Mouse (Mus musculus): ENCODE results near the gene Sytl1. TPM values are rescaled to one million over a fixed set of nuclear protein-coding genes. Genes with fewer than 3 reads are reported as not detected.

Sytl1 gene
- polyA plus RNA-seq, 1 experiment from 2014 or later = 2.5 TPM

GRCm38 (mm10) chr4:133270929-133271328, 8.0 kb upstream of the Sytl1 start:
- H3K4me3 ChIP-seq = no peak overlapping the region
- no peak for DNase-seq (ENCODE audit: low spot score)
- H3K4me1 ChIP-seq = peaks cover 4% of the 10 kb centered on the region; the same call in 1 of the 2 replicates
- H3K27ac ChIP-seq = no peak overlapping the region
- no peaks in the 10 kb centered on the region for H3K9me3 ChIP-seq (replicated peaks)
- 92% methylated on average over 9 of the region's 9 CpGs for WGBS
- no peaks in the 10 kb centered on the region for H3K27me3 ChIP-seq (ENCODE audit: low read depth, poor library complexity, severe bottlenecking)
- H3K36me3 ChIP-seq = peaks cover 82% of the 10 kb centered on the region

- no peaks in the 10 kb centered on the region for H3K9me3 ChIP-seq (replicated peaks)
- H3K27ac ChIP-seq = no peak overlapping the region
- no peaks in the 10 kb centered on the region for H3K4me1 ChIP-seq
- 91% methylated on average over 3 of the region's 3 CpGs for WGBS
- no peaks in the 10 kb centered on the region for H3K27me3 ChIP-seq (ENCODE audit: low read depth, poor library complexity, severe bottlenecking)
- H3K4me3 ChIP-seq = no peak overlapping the region
- DNase-seq (ENCODE audit: low spot score) = no peak
- peaks cover 82% of the 10 kb centered on the region for H3K36me3 ChIP-seq
Observed at GRCm38 (mm10) chr4:133269596-133269995, 6.7 kb upstream of the Sytl1 start.

GRCm38 (mm10) chr4:133268931-133269330, 6.0 kb upstream of the Sytl1 start:
- WGBS = 97% methylated on average over 3 of the region's 3 CpGs
- no peak for DNase-seq (ENCODE audit: low spot score)
- Histone ChIP-seq H3K27ac (no peak overlapping the region), H3K27me3 (ENCODE audit: low read depth, poor library complexity, severe bottlenecking) (no peaks in the 10 kb centered on the region), H3K9me3 (replicated peaks) (no peaks in the 10 kb centered on the region), H3K36me3 (peaks cover 81% of the 10 kb centered on the region), H3K4me1 (no peaks in the 10 kb centered on the region), H3K4me3 (no peak overlapping the region)

GRCm38 (mm10) chr4:133266248-133266880, 3.5 kb upstream of the Sytl1 start:
- H3K4me1 ChIP-seq = peaks cover 14% of the 10 kb centered on the region
- no peaks in the 10 kb centered on the region for H3K9me3 ChIP-seq (replicated peaks)
- 94% methylated on average over 12 of the region's 12 CpGs for whole genome bisulfite sequencing
- H3K36me3 ChIP-seq = peaks cover 84% of the 10 kb centered on the region
- H3K27ac ChIP-seq = no peak overlapping the region
- H3K27me3 ChIP-seq (ENCODE audit: low read depth, poor library complexity, severe bottlenecking) = no peaks in the 10 kb centered on the region
- no peak overlapping the region for H3K4me3 ChIP-seq
- DNase-seq (ENCODE audit: low spot score) = no peak

GRCm38 (mm10) chr4:133265759-133266158, 2.8 kb upstream of the Sytl1 start:
- Histone ChIP-seq H3K4me3 (no peak overlapping the region), H3K27ac (no peak overlapping the region), H3K9me3 (replicated peaks) (no peaks in the 10 kb centered on the region), H3K36me3 (peaks cover 80% of the 10 kb centered on the region), H3K4me1 (peaks cover 14% of the 10 kb centered on the region), H3K27me3 (ENCODE audit: low read depth, poor library complexity, severe bottlenecking) (no peaks in the 10 kb centered on the region)
- 93% methylated on average over 4 of the region's 4 CpGs for WGBS
- no peak for DNase-seq (ENCODE audit: low spot score)

GRCm38 (mm10) chr4:133265297-133265696, 2.4 kb upstream of the Sytl1 start:
- Histone ChIP-seq H3K4me1 (peaks cover 14% of the 10 kb centered on the region), H3K4me3 (no peak overlapping the region), H3K27ac (no peak overlapping the region), H3K36me3 (peaks cover 75% of the 10 kb centered on the region), H3K9me3 (replicated peaks) (no peaks in the 10 kb centered on the region), H3K27me3 (ENCODE audit: low read depth, poor library complexity, severe bottlenecking) (no peaks in the 10 kb centered on the region)
- no peak for DNase-seq (ENCODE audit: low spot score)
- 94% methylated on average over 3 of the region's 3 CpGs for WGBS

- Histone ChIP-seq H3K9me3 (replicated peaks) (no peaks in the 10 kb centered on the region), H3K4me1 (peaks cover 14% of the 10 kb centered on the region), H3K27ac (no peak overlapping the region), H3K4me3 (no peak overlapping the region), H3K27me3 (ENCODE audit: low read depth, poor library complexity, severe bottlenecking) (no peaks in the 10 kb centered on the region), H3K36me3 (peaks cover 68% of the 10 kb centered on the region)
- no peak for DNase-seq (ENCODE audit: low spot score)
- WGBS = 96% methylated on average over 2 of the region's 2 CpGs
Observed at GRCm38 (mm10) chr4:133264559-133264958, 1.6 kb upstream of the Sytl1 start.

GRCm38 (mm10) chr4:133263756-133264155, 843 bp upstream of the Sytl1 start:
- H3K4me3 ChIP-seq = no peak overlapping the region
- WGBS = 92% methylated on average over 5 of the region's 5 CpGs
- peaks cover 14% of the 10 kb centered on the region for H3K4me1 ChIP-seq
- no peaks in the 10 kb centered on the region for H3K9me3 ChIP-seq (replicated peaks)
- no peak overlapping the region for H3K27ac ChIP-seq
- peaks cover 6% of the 10 kb centered on the region; the same call in 1 of the 2 replicates for H3K27me3 ChIP-seq (ENCODE audit: low read depth, poor library complexity, severe bottlenecking)
- no peak for DNase-seq (ENCODE audit: low spot score)
- peaks cover 60% of the 10 kb centered on the region for H3K36me3 ChIP-seq

- Histone ChIP-seq H3K4me3 (no peak overlapping the region), H3K27me3 (ENCODE audit: low read depth, poor library complexity, severe bottlenecking) (peaks cover 18% of the 10 kb centered on the region), H3K4me1 (peaks cover 20% of the 10 kb centered on the region), H3K36me3 (peaks cover 46% of the 10 kb centered on the region), H3K9me3 (replicated peaks) (no peaks in the 10 kb centered on the region), H3K27ac (peak overlapping the region; percentile 21; the same call in 1 of the 2 replicates)
- DNase-seq (ENCODE audit: low spot score) = no peak
- WGBS = 65% methylated on average over 7 of the region's 7 CpGs
Observed at GRCm38 (mm10) chr4:133262375-133262765, 543 bp downstream of the Sytl1 start.

- Histone ChIP-seq H3K9me3 (replicated peaks) (no peaks in the 10 kb centered on the region), H3K27ac (peak overlapping the region; percentile 21; the same call in 1 of the 2 replicates)
Observed at GRCm38 (mm10) chr4:133261641-133262374, 1.1 kb downstream of the Sytl1 start.

GRCm38 (mm10) chr4:133257798-133258408, 5.0 kb downstream of the Sytl1 start:
- no peaks in the 10 kb centered on the region for H3K9me3 ChIP-seq (replicated peaks)
- H3K4me1 ChIP-seq = peaks cover 27% of the 10 kb centered on the region
- DNase-seq (ENCODE audit: low spot score) = no peak
- H3K27ac ChIP-seq = peak overlapping the region; percentile 42; the same call in 1 of the 2 replicates
- H3K4me3 ChIP-seq = no peak overlapping the region
- peaks cover 62% of the 10 kb centered on the region for H3K27me3 ChIP-seq (ENCODE audit: low read depth, poor library complexity, severe bottlenecking)
- H3K36me3 ChIP-seq = peaks cover 2% of the 10 kb centered on the region
- 72% methylated on average over 12 of the region's 12 CpGs for WGBS

More at GRCm38 (mm10) chr4:133261641-133262374, 1.1 kb downstream of the Sytl1 start:
- Histone ChIP-seq H3K36me3 (peaks cover 40% of the 10 kb centered on the region), H3K27me3 (ENCODE audit: low read depth, poor library complexity, severe bottlenecking) (peaks cover 23% of the 10 kb centered on the region), H3K4me3 (no peak overlapping the region), H3K4me1 (peaks cover 26% of the 10 kb centered on the region)
- 47% methylated on average over 10 of the region's 10 CpGs for WGBS
- DNase-seq (ENCODE audit: low spot score) = no peak

- Histone ChIP-seq H3K9me3 (replicated peaks) (no peaks in the 10 kb centered on the region), H3K27ac (peak overlapping the region; percentile 42; the same call in 1 of the 2 replicates), H3K27me3 (ENCODE audit: low read depth, poor library complexity, severe bottlenecking) (peaks cover 69% of the 10 kb centered on the region), H3K4me3 (peak overlapping the region; percentile 24; the same call in 1 of the 2 replicates), H3K4me1 (peaks cover 22% of the 10 kb centered on the region), H3K36me3 (no peaks in the 10 kb centered on the region)
- WGBS = 29% methylated on average over 12 of the region's 12 CpGs
- no peak for DNase-seq (ENCODE audit: low spot score)
Observed at GRCm38 (mm10) chr4:133257230-133257629, 5.7 kb downstream of the Sytl1 start.

GRCm38 (mm10) chr4:133256820-133257219, 6.1 kb downstream of the Sytl1 start:
- no peaks in the 10 kb centered on the region for H3K9me3 ChIP-seq (replicated peaks)
- H3K27me3 ChIP-seq (ENCODE audit: low read depth, poor library complexity, severe bottlenecking) = peaks cover 73% of the 10 kb centered on the region
- peaks cover 18% of the 10 kb centered on the region for H3K4me1 ChIP-seq
- H3K4me3 ChIP-seq = peak overlapping the region; percentile 24; the same call in 1 of the 2 replicates
- no peaks in the 10 kb centered on the region for H3K36me3 ChIP-seq
- 0 out of 2 replicates have a peak overlapping the region, but pooled peaks have one; percentile 42 for H3K27ac ChIP-seq
- DNase-seq (ENCODE audit: low spot score) = no peak
- 12% methylated on average over 24 of the region's 24 CpGs for WGBS

All from limb, embryonic 10.5 days (tissue).